Mouse (Mus musculus) limb, embryonic 14.5 days (tissue): ENCODE data around the gene Epn2. TPM values are rescaled to one million over a fixed set of nuclear protein-coding genes. Genes with fewer than 3 reads are reported as not detected.

Experiments used
- ATAC-seq: fragments of 200-750 bp; cut with Nextera tagmentation; 2 replicates; pipeline ENCODE4 v1.8.0; 2017; ENCODE audit warnings: low read depth, moderate number of reproducible peaks, moderate TSS enrichment; ENCODE audit not compliant: low FRiP score
- DNase-seq: peaks from one replicate; pipeline ENCODE4 v3.0.0-alpha.2; 2015; ENCODE audit warnings: low spot score
- H3K27ac ChIP-seq: fragments of 300-500 bp; sonication (generic); replicated peaks from 2 replicates; pipeline ENCODE4 v1.5.1; 2014; ENCODE audit warnings: low read depth, mild to moderate bottlenecking, low read length, moderate library complexity, mixed read lengths
- H3K27me3 ChIP-seq: fragments of 300-500 bp; sonication (generic); 2 replicates; pipeline ENCODE4 v1.6.1; 2014; ENCODE audit warnings: low read length, mixed read lengths; ENCODE audit not compliant: control insufficient read depth, insufficient read depth
- H3K36me3 ChIP-seq: fragments of 300-500 bp; sonication (generic); 2 replicates; pipeline ENCODE4 v1.6.1; 2014; ENCODE audit warnings: mild to moderate bottlenecking, low read length, moderate library complexity, mixed read lengths; ENCODE audit not compliant: control insufficient read depth, insufficient read depth
- H3K4me1 ChIP-seq: fragments of 300-500 bp; sonication (generic); 2 replicates; pipeline ENCODE4 v1.6.1; 2014; ENCODE audit warnings: antibody characterized with exemption, low read length, mixed read lengths; ENCODE audit not compliant: control insufficient read depth, insufficient read depth
- H3K4me2 ChIP-seq: fragments of 300-500 bp; sonication (generic); replicated peaks from 2 replicates; pipeline ENCODE4 v1.6.1; 2014; ENCODE audit warnings: low read depth, mild to moderate bottlenecking, low read length, moderate library complexity; ENCODE audit not compliant: severe bottlenecking
- H3K4me3 ChIP-seq: fragments of 300-500 bp; sonication (generic); replicated peaks from 2 replicates; pipeline ENCODE4 v1.5.1; 2014; ENCODE audit warnings: low read length
- H3K9ac ChIP-seq: fragments of 300-500 bp; sonication (generic); 2 replicates; pipeline ENCODE4 v1.6.1; 2014; ENCODE audit warnings: mild to moderate bottlenecking, low read depth, low read length, moderate library complexity; ENCODE audit not compliant: severe bottlenecking
- H3K9me3 ChIP-seq: fragments of 300-500 bp; sonication (generic); 2 replicates; pipeline ENCODE4 v1.6.1; 2016; ENCODE audit warnings: low read length; ENCODE audit not compliant: control insufficient read depth
- POLR2A ChIP-seq: fragments of 200-500 bp; IDR thresholded peaks from 2 replicates; pipeline ENCODE4 v1.8.0; 2012; ENCODE audit warnings: inconsistent platforms, mild to moderate bottlenecking, moderate library complexity, borderline replicate concordance; ENCODE audit not compliant: insufficient read depth, insufficient read length; ENCODE audit errors: extremely low read depth
- WGBS: fragments of 180-500 bp; shearing (Covaris S2); extraction: QIAGEN DNeasy Blood & Tissue Kit; methylation state at CpG from one replicate; pipeline ENCODE4 v1.1.7; 2014; 5-methylcytosine and 5-hydroxymethylcytosine counted together
- polyA plus RNA-seq, 2 experiments: library from polyadenylated mRNA; depleted of rRNA in 1 of 2; stranded (reverse) in 1 of 2; unstranded in 1 of 2; fragments of >200 nt; fragmentation: Nextera tagmentation in 1 of 2; extraction: Ambion mirVana in 1 of 2; gene quantifications; 2 replicates each; pipeline versions ENCODE4 v1.2.1 to v1.2.3; 2012 to 2014

Epn2 gene
- polyA plus RNA-seq, 2 experiments = 31.1 to 35.1 TPM

- peaks cover 22% of the 10 kb centered on the region for H3K36me3 ChIP-seq
- no peak overlapping the region for H3K27ac ChIP-seq
- TF ChIP-seq POLR2A = no peak
- H3K4me3 ChIP-seq = no peak overlapping the region
- no peaks in the 10 kb centered on the region for H3K9me3 ChIP-seq
- peaks cover 12% of the 10 kb centered on the region for H3K4me1 ChIP-seq
- no peaks in the 10 kb centered on the region for H3K27me3 ChIP-seq
- no peak overlapping the region for H3K9ac ChIP-seq
- no peak for DNase-seq
- 93% methylated on average over 2 of the region's 2 CpGs for WGBS
- H3K4me2 ChIP-seq = no peak overlapping the region
- ATAC-seq = no peak
These were observed 84.0 kb downstream of the Epn2 start for GRCm38 (mm10) chr11:61495528-61495927.

- DNase-seq (peak; percentile 100), ATAC-seq (peak; percentile 95)
- Histone ChIP-seq H3K36me3 (peaks cover 34% of the 10 kb centered on the region), H3K9me3 (no peaks in the 10 kb centered on the region), H3K9ac (peak within 1 kb of the TSS; percentile 77), H3K27ac (peak within 1 kb of the TSS; percentile 88), H3K27me3 (no peaks in the 10 kb centered on the region), H3K4me2 (peak within 1 kb of the TSS; percentile 80), H3K4me1 (peaks cover 12% of the 10 kb centered on the region), H3K4me3 (peak within 1 kb of the TSS; percentile 83)
- under 1% methylated on average over 60 of the region's 62 CpGs for WGBS
- peak; percentile 45; the same call in 1 of the 2 replicates for TF ChIP-seq POLR2A
These were observed 85.1 kb downstream of the Epn2 start, which contains the start of gene Mapk7 for GRCm38 (mm10) chr11:61494129-61494997. TSS of gene Mapk7 (minus strand) at chr11:61494406.

GRCm38 (mm10) chr11:61493525-61494128 is 85.9 kb downstream of the Epn2 start:
- Histone ChIP-seq H3K4me1 (peaks cover 12% of the 10 kb centered on the region), H3K9ac (peak overlapping the region; percentile 77), H3K36me3 (peaks cover 40% of the 10 kb centered on the region), H3K4me2 (peak overlapping the region; percentile 80), H3K27me3 (no peaks in the 10 kb centered on the region), H3K4me3 (peak overlapping the region; percentile 83), H3K9me3 (no peaks in the 10 kb centered on the region), H3K27ac (peak overlapping the region; percentile 84)
- no peak for DNase-seq
- TF ChIP-seq POLR2A = no peak
- WGBS = 1% methylated on average over 36 of the region's 50 CpGs
- ATAC-seq = peak; percentile 29; the same call in 1 of the 2 replicates

GRCm38 (mm10) chr11:61492749-61493401 is 86.6 kb downstream of the Epn2 start:
- H3K36me3 ChIP-seq = peaks cover 48% of the 10 kb centered on the region
- peak overlapping the region; percentile 83 for H3K4me3 ChIP-seq
- peaks cover 16% of the 10 kb centered on the region for H3K4me1 ChIP-seq
- peak overlapping the region; percentile 77 for H3K9ac ChIP-seq
- no peaks in the 10 kb centered on the region for H3K27me3 ChIP-seq
- H3K9me3 ChIP-seq = no peaks in the 10 kb centered on the region
- ATAC-seq (no peak), DNase-seq (no peak)
- H3K27ac ChIP-seq = no peak overlapping the region
- WGBS = 73% methylated on average over 12 of the region's 12 CpGs
- H3K4me2 ChIP-seq = peak overlapping the region; percentile 80
- TF ChIP-seq POLR2A = no peak

- Histone ChIP-seq H3K4me1 (peaks cover 31% of the 10 kb centered on the region), H3K27me3 (no peaks in the 10 kb centered on the region), H3K4me3 (no peak overlapping the region), H3K36me3 (peaks cover 56% of the 10 kb centered on the region), H3K9me3 (no peaks in the 10 kb centered on the region), H3K9ac (no peak overlapping the region), H3K4me2 (no peak overlapping the region), H3K27ac (no peak overlapping the region)
- ATAC-seq (no peak), DNase-seq (no peak)
- WGBS = 89% methylated on average over 22 of the region's 22 CpGs
- no peak for TF ChIP-seq POLR2A
These were observed 88.5 kb downstream of the Epn2 start for GRCm38 (mm10) chr11:61490944-61491520.
